Mouse (Mus musculus): ENCODE results near the gene Tchp.

- no peak for TF ChIP-seq CTCF (IDR thresholded peaks at IDR 0.05; ENCODE audit: low read depth)
- no peak for TF ChIP-seq EP300 (IDR thresholded peaks at IDR 0.05; ENCODE audit: low read depth)
Observed at GRCm38 (mm10) chr5:114669014-114669413, 38.5 kb upstream of the Tchp start.
